1 mouse cellular context compared by ENCODE assay signal in genomic region chr13:51391359-51391916, GRCm38 (mm10).
TF ChIP-seq lines count a peak whose summit lies in the region.

No protein-coding gene starts in this region.

TF ChIP-seq in CH12.LX, 34 proteins besides CTCF, POLR2A, EP300 and RAD21 (continued from another document):
- TF ChIP-seq USF2 (conservative IDR thresholded peaks at IDR 0.05; ENCODE audit: low read depth, low read length) (no peak), BHLHE40 (IDR thresholded peaks at IDR 0.05; ENCODE audit: low read depth, low read length) (peak; percentile 87), MAZ (IDR thresholded peaks at IDR 0.05; ENCODE audit: low read depth, low read length) (peak; percentile 95), POLR2AphosphoS2 (IDR thresholded peaks at IDR 0.05; ENCODE audit: low read depth, low read length) (0 out of 2 replicates have a peak, but pooled peaks have one; percentile 30), KAT2A (IDR thresholded peaks at IDR 0.05; ENCODE audit: insufficient replicate concordance, low read length) (0 out of 2 replicates have a peak, but pooled peaks have one; percentile 26), RCOR1 (conservative IDR thresholded peaks at IDR 0.05; ENCODE audit: low read depth, low read length) (peak; percentile 91), ETS1 (conservative IDR thresholded peaks at IDR 0.05; ENCODE audit: low read depth, low read length) (peak; percentile 93), ELF1 (IDR thresholded peaks at IDR 0.05; ENCODE audit: low read depth, low read length) (0 out of 2 replicates have a peak, but pooled peaks have one; percentile 20), SIN3A (IDR thresholded peaks at IDR 0.05; ENCODE audit: low read length) (peak; percentile 83), TBP (conservative IDR thresholded peaks at IDR 0.05; ENCODE audit: low read depth, low read length) (0 out of 2 replicates have a peak, but pooled peaks have one; percentile 62), MAFK (IDR thresholded peaks at IDR 0.05; ENCODE audit: insufficient replicate concordance, low read length) (peak; percentile 68; the same call in 1 of the 2 replicates), GABPA (IDR thresholded peaks at IDR 0.05; ENCODE audit: insufficient replicate concordance, low read depth, low read length) (no peak), USF1 (IDR thresholded peaks at IDR 0.05; ENCODE audit: low read depth, low read length) (no peak), HCFC1 (IDR thresholded peaks at IDR 0.05; ENCODE audit: low read depth, low read length) (peak; percentile 48; the same call in 1 of the 2 replicates), MAX (IDR thresholded peaks at IDR 0.05; ENCODE audit: low read length) (peak; percentile 73)
TF ChIP-seq in CH12.LX: peak in this region for 23.
